In genomic region chr1:173367356-173368046, GRCm38 (mm10) we compare ENCODE assay signal across 8 mouse cellular contexts. TPM values are rescaled to one million over a fixed set of nuclear protein-coding genes. Genes with fewer than 3 reads are reported as not detected.
DNase-seq lines count a peak whose midpoint lies in the region; ATAC-seq and TF ChIP-seq lines count a peak whose summit lies in the region.

Gene Cadm3 (minus strand): TSS chr1:173367695.

- peak within 1 kb of the TSS; percentile 42 to 52 for H3K4me3 ChIP-seq in heart, embryonic 14.5 days (ENCODE audit: control insufficient read depth in 1 of 2, insufficient read depth in 1 of 2, low read depth in 1 of 2, low read length in 2 of 2)
- peak within 1 kb of the TSS; percentile 99 for H3K4me3 ChIP-seq in midbrain, postnatal 0 days (ENCODE audit: low read depth, low read length)

- H3K27ac ChIP-seq in heart, embryonic 14.5 days (replicated peaks in 1 of 2; ENCODE audit: control insufficient read depth in 1 of 2, insufficient read depth in 1 of 2, low read depth in 2 of 2, low read length in 2 of 2), result no peak within 1 kb of the TSS
- H3K27ac ChIP-seq in midbrain, postnatal 0 days (ENCODE audit: low read depth, low read length), result peak within 1 kb of the TSS; percentile 95

- no peaks in the 10 kb centered on the region for H3K9me3 ChIP-seq in heart, embryonic 14.5 days (ENCODE audit: control insufficient read depth, low read length)
- H3K9me3 ChIP-seq in midbrain, postnatal 0 days (ENCODE audit: low read length), result no peaks in the 10 kb centered on the region

- no peak for TF ChIP-seq CTCF in brain, embryonic 14.5 days (IDR thresholded peaks at IDR 0.05; ENCODE audit: borderline replicate concordance, extremely low read depth, insufficient read depth, insufficient read length)
- TF ChIP-seq CTCF in midbrain, postnatal 0 days (IDR thresholded peaks at IDR 0.05), result no peak

- peak; percentile 26 for DNase-seq in MN1 (ENCODE audit: low spot score)
- DNase-seq in brain, embryonic 14.5 days (ENCODE audit: low read depth), result peak; percentile 96
- peak; percentile 39 to 73 for DNase-seq in left cerebral cortex, adult 9 months (ENCODE audit: low spot score in 2 of 2)
- DNase-seq in midbrain, postnatal 0 days (ENCODE audit: low spot score), result peak; percentile 90
- no peak for DNase-seq in kidney, adult 11 months

- peaks cover 3 to 16% of the 10 kb centered on the region in 2 experiments; a peak in 3 of 4 replicates for H3K4me1 ChIP-seq in heart, embryonic 14.5 days (ENCODE audit: control insufficient read depth in 2 of 2, insufficient read depth in 2 of 2, low read length in 2 of 2)
- peaks cover 19% of the 10 kb centered on the region; the same call in 1 of the 2 replicates for H3K4me1 ChIP-seq in midbrain, postnatal 0 days (ENCODE audit: insufficient read depth, low read length)

- peaks cover 53% of the 10 kb centered on the region for H3K27me3 ChIP-seq in heart, embryonic 14.5 days (ENCODE audit: control insufficient read depth, insufficient read depth, low read length)
- H3K27me3 ChIP-seq in midbrain, postnatal 0 days (ENCODE audit: insufficient read depth, low read length), result no peaks in the 10 kb centered on the region

- TF ChIP-seq POLR2A in brain, embryonic 14.5 days (IDR thresholded peaks at IDR 0.05; ENCODE audit: borderline replicate concordance, extremely low read depth, insufficient read depth, insufficient read length, poor library complexity, severe bottlenecking), result peak; percentile 89

- peak within 1 kb of the TSS; percentile 13; the same call in 1 of the 2 replicates for H3K9ac ChIP-seq in heart, embryonic 14.5 days (ENCODE audit: low read length)
- peak within 1 kb of the TSS; percentile 100 for H3K9ac ChIP-seq in midbrain, postnatal 0 days (replicated peaks; ENCODE audit: low read length, poor library complexity, severe bottlenecking)

- peak within 1 kb of the TSS; percentile 86 for H3K4me2 ChIP-seq in heart, embryonic 14.5 days (ENCODE audit: low read length)
- peak within 1 kb of the TSS; percentile 85 for H3K4me2 ChIP-seq in midbrain, postnatal 0 days (ENCODE audit: low read depth, low read length, poor library complexity, severe bottlenecking)

- ATAC-seq in erythroid progenitor cell, adult 5-6 weeks (replicated peaks; ENCODE audit: low FRiP score, poor library complexity, severe bottlenecking), result 0 out of 2 replicates have a peak, but pooled peaks have one; percentile 17
- no peak for ATAC-seq in heart, embryonic 14.5 days (ENCODE audit: insufficient number of reproducible peaks, insufficient read depth, low FRiP score, low read depth)
- ATAC-seq in midbrain, postnatal 0 days (ENCODE audit: low FRiP score), result peak; percentile 88
- ATAC-seq in megakaryocyte-erythroid progenitor cell, adult 5-6 weeks (replicated peaks; ENCODE audit: low FRiP score, low TSS enrichment, poor library complexity, severe bottlenecking), result no peak

- WGBS in heart, embryonic 14.5 days, result under 1% methylated on average over 27 of the region's 46 CpGs
- under 1% methylated on average over 45 of the region's 46 CpGs for WGBS in midbrain, postnatal 0 days

- no peaks in the 10 kb centered on the region for H3K36me3 ChIP-seq in heart, embryonic 14.5 days (ENCODE audit: control insufficient read depth, insufficient read depth, low read length)
- no peaks in the 10 kb centered on the region for H3K36me3 ChIP-seq in midbrain, postnatal 0 days (ENCODE audit: insufficient read depth, low read length)

RNA-seq across cellular contexts. Expression of gene Cadm3, which starts in this region (rescaled TPM):
- 282 and 393 TPM in 2 replicates for polyA plus RNA-seq in brain, embryonic 14.5 days (2012; rRNA removed)
- total RNA-seq in erythroid progenitor cell, adult 5-6 weeks (2015; ENCODE audit: low replicate concordance), result not detected in 2 replicates
- total RNA-seq in erythroid progenitor cell, adult 5-6 weeks (2017; ENCODE audit: low replicate concordance), result 7.8 TPM in 2 replicates
- polyA plus RNA-seq in heart, embryonic 14.5 days (2014; fragmentation: Nextera tagmentation; extraction: Ambion mirVana), result 1.0 and 1.1 TPM in 2 replicates
- total RNA-seq in midbrain, postnatal 0 days (2014; rRNA removed), result 547 and 554 TPM in 2 replicates
- 53.9 and 60.8 TPM in 2 replicates for polyA plus RNA-seq in midbrain, postnatal 0 days (2015; fragmentation: Nextera tagmentation; extraction: Ambion mirVana)
- total RNA-seq in megakaryocyte-erythroid progenitor cell, adult 5-6 weeks (2014; fragmentation: Nextera tagmentation), result not detected in 2 replicates
- total RNA-seq in megakaryocyte-erythroid progenitor cell, adult 5-6 weeks (2017), result not detected in 2 replicates

Comparison
In these comparisons a context has a peak if more than half of its experiments do, and no peak if none do; other contexts are left out.
1. RNA of gene Cadm3 (total RNA-seq): 547 to 554 TPM in midbrain, postnatal 0 days; 7.8 TPM in erythroid progenitor cell, adult 5-6 weeks and not detected in megakaryocyte-erythroid progenitor cell, adult 5-6 weeks; every median in the first group is over 10 times any median in the second.
2. RNA of gene Cadm3 (polyA plus RNA-seq): 282 to 393 TPM in brain, embryonic 14.5 days and 53.9 to 60.8 TPM in midbrain, postnatal 0 days; 1.0 to 1.1 TPM in heart, embryonic 14.5 days; every median in the first group is over 10 times any median in the second.
3. ATAC-seq: peak in erythroid progenitor cell, adult 5-6 weeks (single experiment) and midbrain, postnatal 0 days (single experiment); none in heart, embryonic 14.5 days (single experiment) and megakaryocyte-erythroid progenitor cell, adult 5-6 weeks (single experiment).